Mouse (Mus musculus): ENCODE results near the gene Depdc5.

GRCm38 (mm10) chr5:32991152-32991551 is 127.7 kb downstream of the Depdc5 start:
- TF ChIP-seq POLR2A (IDR thresholded peaks at IDR 0.05; ENCODE audit: insufficient read length, low read depth) (no peak), POLR2AphosphoS2 (IDR thresholded peaks at IDR 0.05; ENCODE audit: insufficient read length, low read depth) (no peak), USF1 (IDR thresholded peaks at IDR 0.05; ENCODE audit: low read depth) (no peak), MAX (IDR thresholded peaks at IDR 0.05; ENCODE audit: low read depth) (no peak), CEBPB (IDR thresholded peaks at IDR 0.05; ENCODE audit: insufficient read depth, poor library complexity, severe bottlenecking) (no peak), SRF (IDR thresholded peaks at IDR 0.05; ENCODE audit: control insufficient read depth, insufficient read length, low read depth) (no peak), REST (IDR thresholded peaks at IDR 0.05; ENCODE audit: insufficient read depth, insufficient read length) (no peak), TCF3 (IDR thresholded peaks at IDR 0.05; ENCODE audit: insufficient read length, low read depth) (no peak), TCF12 (IDR thresholded peaks at IDR 0.05; ENCODE audit: insufficient read depth, poor library complexity, severe bottlenecking) (no peak), MYOD1 (IDR thresholded peaks at IDR 0.05; ENCODE audit: control insufficient read depth in 1 of 3, insufficient read length in 2 of 3, low read depth in 2 of 3) (peak in 2 of 3 experiments; percentile 28 to 73), E2F4 (IDR thresholded peaks at IDR 0.05; ENCODE audit: insufficient read depth) (no peak), MYOG (IDR thresholded peaks at IDR 0.05; ENCODE audit: control insufficient read depth in 1 of 3, insufficient read depth in 1 of 3, insufficient read length in 2 of 3, low read depth in 2 of 3) (peak in 2 of 3 experiments; percentile 63 to 65)

Data from myocyte (in vitro differentiated cells).